In the genomic region with DNA sequence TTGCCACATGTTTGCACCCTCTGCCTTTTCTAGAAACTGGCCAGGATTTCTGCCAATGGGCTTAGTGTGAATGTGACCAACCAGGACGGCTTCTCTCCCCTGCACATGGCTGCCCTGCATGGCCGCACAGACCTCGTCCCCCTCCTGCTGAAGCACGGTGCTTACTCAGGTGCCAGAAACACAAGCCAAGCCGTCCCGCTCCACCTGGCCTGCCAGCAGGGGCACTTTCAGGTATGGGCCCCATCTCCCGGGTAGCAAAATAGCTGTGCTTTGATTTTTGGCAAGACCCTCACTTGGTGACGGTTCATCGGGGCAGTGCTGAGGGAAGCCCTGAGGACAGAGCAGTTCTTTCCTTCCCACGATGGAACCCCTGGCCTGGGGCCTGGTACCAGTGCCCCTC, we compare ENCODE assay signal across 12 mouse cellular contexts. TPM values are rescaled to one million over a fixed set of nuclear protein-coding genes. Genes with fewer than 3 reads are reported as not detected.
"Had no signal": no experiment of that assay in that cellular context is flagged by ENCODE, and none has a peak within 500 bp of the region (broad histone marks: within the 10 kb centered on the region; RNA-seq: fewer than 3 reads in every experiment).

No protein-coding gene starts in this region.

- DNase-seq: left cerebral cortex, postnatal 4 days; lung, adult 2 months; lung, postnatal 4 days; right cerebral cortex, postnatal 14 days had no signal

- H3K27me3 ChIP-seq: limb, embryonic 13.5 days; midbrain, embryonic 15.5 days; neural tube, embryonic 13.5 days had no signal

- H3K4me1 ChIP-seq: limb, embryonic 13.5 days; midbrain, embryonic 15.5 days; neural tube, embryonic 13.5 days had no signal

- H3K4me3 ChIP-seq: limb, embryonic 13.5 days; midbrain, embryonic 15.5 days; neural tube, embryonic 13.5 days had no signal

- H3K9ac ChIP-seq: limb, embryonic 13.5 days; liver, embryonic 14.5 days; midbrain, embryonic 15.5 days; neural tube, embryonic 13.5 days had no signal

- H3K27ac ChIP-seq: kidney, postnatal 0 days; limb, embryonic 13.5 days; liver, embryonic 14.5 days; midbrain, embryonic 15.5 days; neural tube, embryonic 13.5 days had no signal

- H3K9me3 ChIP-seq: limb, embryonic 13.5 days; midbrain, embryonic 15.5 days; neural tube, embryonic 13.5 days had no signal

- H3K4me2 ChIP-seq: limb, embryonic 13.5 days; midbrain, embryonic 11.5 days; midbrain, embryonic 15.5 days; neural tube, embryonic 13.5 days had no signal

- ATAC-seq: lung, postnatal 0 days; midbrain, embryonic 15.5 days had no signal

RNA-seq across cellular contexts. Expression of gene Rgs9bp, which starts 42.0 kb away (rescaled TPM):
- polyA plus RNA-seq: liver, adult 2 months had no signal
